In the genomic region with DNA sequence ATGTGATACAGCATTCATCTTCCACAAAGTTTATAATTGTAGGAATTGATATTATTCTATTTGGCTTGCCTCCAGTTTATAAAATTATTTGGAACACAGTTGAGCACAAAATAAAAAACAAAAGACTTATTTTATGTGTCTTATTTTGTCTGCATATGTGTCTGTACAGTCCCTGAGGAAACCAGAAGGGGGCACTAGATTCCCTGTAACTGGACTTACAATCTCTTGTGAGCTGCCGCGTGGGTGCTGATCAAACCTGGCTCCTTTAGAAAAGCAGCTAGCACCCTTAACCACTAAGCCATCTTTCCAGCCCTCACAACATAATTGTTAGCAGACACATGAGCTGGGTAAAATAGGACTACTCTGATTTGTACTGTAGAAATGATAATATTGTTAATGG, we compare ENCODE assay signal across 8 mouse cellular contexts. TPM values are rescaled to one million over a fixed set of nuclear protein-coding genes. Genes with fewer than 3 reads are reported as not detected.
DNase-seq lines count a peak whose midpoint lies in the region; ATAC-seq lines count a peak whose summit lies in the region.

No protein-coding gene starts in this region.

- intact Hi-C loops in heart, postnatal 14 days (cut with DNase I): loop anchor here (1.0 to 5.0 kb wide), 2 partner anchors 36 to 82 kb away; no protein-coding TSS in a partner anchor

- 15% methylated on average over 2 of the region's 2 CpGs for WGBS in liver, embryonic 12.5 days (ENCODE audit: insufficient replicate concordance)

- ATAC-seq in liver, embryonic 12.5 days: no peak
- peak; percentile 59; the same call in 1 of the 2 replicates for ATAC-seq in megakaryocyte-erythroid progenitor cell, adult 5-6 weeks (replicated peaks; ENCODE audit: low FRiP score, low TSS enrichment, poor library complexity, severe bottlenecking)

- H3K9ac ChIP-seq in liver, embryonic 12.5 days: no peak overlapping the region

- H3K36me3 ChIP-seq in liver, embryonic 12.5 days: no peaks in the 10 kb centered on the region

- peaks cover 11% of the 10 kb centered on the region; the same call in 1 of the 2 replicates for H3K4me1 ChIP-seq in liver, embryonic 12.5 days

- no peak overlapping the region for H3K4me2 ChIP-seq in liver, embryonic 12.5 days

- DNase-seq in embryo, embryonic 10 days (ENCODE audit: low spot score): peak; percentile 16
- DNase-seq in embryo, embryonic 9.5 days (ENCODE audit: extremely low spot score): no peak
- DNase-seq in liver: peak; percentile 49
- peak; percentile 30 for DNase-seq in c-Kit-positive CD71-negative TER-119-negative erythroid progenitor cells, embryonic 14.5 days (ENCODE audit: low read depth)
- peak; percentile 28 to 59 for DNase-seq in heart, postnatal 14 days
- no peak for DNase-seq in ovary, adult 18-20 months (ENCODE audit: low spot score)

- no peak overlapping the region for H3K27ac ChIP-seq in liver, embryonic 12.5 days

- no peaks in the 10 kb centered on the region for H3K27me3 ChIP-seq in liver, embryonic 12.5 days (replicated peaks)

- H3K9me3 ChIP-seq in liver, embryonic 12.5 days (replicated peaks): no peaks in the 10 kb centered on the region

- no peak overlapping the region for H3K4me3 ChIP-seq in liver, embryonic 12.5 days

RNA-seq across cellular contexts. Expression of a gene that starts 24.1 kb away (rescaled TPM):
- 12.4 and 13.5 TPM in 2 replicates for polyA plus RNA-seq in liver, embryonic 12.5 days (2016; fragmentation: Nextera tagmentation; extraction: Ambion mirVana)
- total RNA-seq in heart, postnatal 14 days (2021): 100 to 1,000 TPM in 1 of 2 experiments, 10 to 100 TPM in 1; 98.3 to 107 TPM
- total RNA-seq in megakaryocyte-erythroid progenitor cell, adult 5-6 weeks (2014; fragmentation: Nextera tagmentation): not detected in 2 replicates
- 0.69 and 0.94 TPM in 2 replicates for total RNA-seq in megakaryocyte-erythroid progenitor cell, adult 5-6 weeks (2017)

Comparison
In these comparisons a context has a peak if more than half of its experiments do, and no peak if none do; other contexts are left out.
1. DNase-seq: peak in embryo, embryonic 10 days (single experiment), liver (single experiment), c-Kit-positive CD71-negative TER-119-negative erythroid progenitor cells, embryonic 14.5 days (single experiment) and heart, postnatal 14 days (2 of 2); none in embryo, embryonic 9.5 days (single experiment) and ovary, adult 18-20 months (single experiment).
2. RNA of a gene that starts 24.1 kb away (total RNA-seq): 98.3 to 107 TPM in heart, postnatal 14 days; 0.69 to 0.94 TPM in megakaryocyte-erythroid progenitor cell, adult 5-6 weeks; every median in the first group is over 10 times any median in the second.